Comparison of ENCODE assay signal across 12 mouse cellular contexts in the genomic region with DNA sequence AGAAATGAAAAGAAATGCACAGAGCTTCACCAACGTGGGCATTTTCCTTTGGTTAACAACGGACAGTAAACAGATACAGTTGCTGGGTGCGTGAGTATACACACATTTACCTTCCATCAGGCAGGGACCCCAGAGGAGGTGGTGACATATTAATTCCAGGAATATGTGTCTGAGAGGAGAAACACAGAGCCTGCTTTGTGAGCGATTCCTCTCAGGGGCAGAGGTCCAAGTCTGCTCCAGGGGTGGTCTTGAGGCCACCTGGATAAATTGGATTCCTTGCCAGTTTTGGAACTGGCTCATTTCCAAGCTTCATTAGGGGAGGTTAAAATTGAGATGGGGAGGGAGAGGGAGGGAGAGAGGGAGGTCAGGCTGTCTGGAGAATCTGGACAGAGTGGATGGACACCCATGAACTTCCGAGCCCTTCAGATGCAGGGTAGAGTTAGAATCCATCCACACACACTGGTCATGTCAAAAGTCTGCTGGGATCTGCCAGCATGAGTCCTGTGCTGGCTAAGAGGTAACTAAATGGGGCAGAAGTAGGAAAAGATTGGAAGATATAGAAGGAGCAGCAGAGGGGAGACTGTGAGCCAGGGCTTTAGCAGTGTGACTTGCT.
DNase-seq lines count a peak whose midpoint lies in the region; ATAC-seq lines count a peak whose summit lies in the region.
"Had no signal": no experiment of that assay in that cellular context is flagged by ENCODE, and none has a peak within 500 bp of the region (broad histone marks: within the 10 kb centered on the region; RNA-seq: fewer than 3 reads in every experiment).

No protein-coding gene starts in this region.

- no peak overlapping the region for H3K27ac ChIP-seq in forebrain, embryonic 13.5 days
- no peak overlapping the region for H3K27ac ChIP-seq in forebrain, embryonic 11.5 days (ENCODE audit: low read depth, low read length)
- H3K27ac ChIP-seq in neural tube, embryonic 11.5 days (ENCODE audit: low read depth, low read length) = 0 out of 2 replicates have a peak overlapping the region, but pooled peaks have one; percentile 20
- no peak overlapping the region for H3K27ac ChIP-seq in forebrain, embryonic 16.5 days (ENCODE audit: low read length)

- H3K4me1 ChIP-seq in forebrain, embryonic 13.5 days = peaks cover 12% of the 10 kb centered on the region; the same call in 1 of the 2 replicates
- H3K4me1 ChIP-seq in forebrain, embryonic 11.5 days (replicated peaks; ENCODE audit: control insufficient read depth, insufficient read depth, low read length) = 0 out of 2 replicates have a peak, but pooled peaks cover 1% of the 10 kb centered on the region
- no peaks in the 10 kb centered on the region for H3K4me1 ChIP-seq in neural tube, embryonic 11.5 days (ENCODE audit: control insufficient read depth, insufficient read depth, low read length)
- H3K4me1 ChIP-seq in forebrain, embryonic 16.5 days (replicated peaks; ENCODE audit: control insufficient read depth, insufficient read depth, low read length) = peaks cover 6% of the 10 kb centered on the region; the same call in 1 of the 2 replicates

- 60% methylated on average over 5 of the region's 5 CpGs for WGBS in forebrain, embryonic 13.5 days
- WGBS in forebrain, embryonic 11.5 days = 80% methylated on average over 5 of the region's 5 CpGs
- 69% methylated on average over 5 of the region's 5 CpGs for WGBS in neural tube, embryonic 11.5 days
- WGBS in forebrain, embryonic 16.5 days = 43% methylated on average over 5 of the region's 5 CpGs

- no peak overlapping the region for H3K9ac ChIP-seq in forebrain, embryonic 13.5 days
- H3K9ac ChIP-seq in forebrain, embryonic 11.5 days (ENCODE audit: low read length) = no peak overlapping the region
- H3K9ac ChIP-seq in neural tube, embryonic 11.5 days (ENCODE audit: low read length) = no peak overlapping the region
- no peak overlapping the region for H3K9ac ChIP-seq in forebrain, embryonic 16.5 days (replicated peaks; ENCODE audit: low read depth, low read length)

- no peak for DNase-seq in forebrain, embryonic 11.5 days (ENCODE audit: low spot score)
- DNase-seq in neural tube, embryonic 11.5 days (ENCODE audit: low spot score) = no peak
- DNase-seq in neural tube, embryonic 10.5 days (ENCODE audit: extremely low spot score, low spot score) = no peak
- peak; percentile 90 for DNase-seq in retina, postnatal 1 day
- DNase-seq in gastrocnemius, adult 8-10 months (ENCODE audit: low spot score in 2 of 2) = no peak
- no peak for DNase-seq in frontal cortex, adult 2 months (ENCODE audit: extremely low spot score in 1 of 2, low spot score in 1 of 2)
- DNase-seq: adrenal gland, adult 2 months; gastrocnemius, postnatal 36 days; layer of hippocampus, adult 9-11 months; midbrain, embryonic 14.5 days had no signal

- ATAC-seq in forebrain, embryonic 13.5 days = peak; percentile 59; the same call in 1 of the 2 replicates
- ATAC-seq in forebrain, embryonic 11.5 days (replicated peaks; ENCODE audit: low FRiP score) = no peak
- no peak for ATAC-seq in neural tube, embryonic 11.5 days (ENCODE audit: insufficient read depth, low FRiP score, low TSS enrichment)
- peak; percentile 43; the same call in 1 of the 2 replicates for ATAC-seq in forebrain, embryonic 16.5 days

- no peaks in the 10 kb centered on the region for H3K27me3 ChIP-seq in forebrain, embryonic 13.5 days
- H3K27me3 ChIP-seq in forebrain, embryonic 11.5 days (ENCODE audit: control insufficient read depth, insufficient read depth, low read length) = no peaks in the 10 kb centered on the region
- H3K27me3 ChIP-seq in neural tube, embryonic 11.5 days (ENCODE audit: control insufficient read depth, insufficient read depth, low read length) = no peaks in the 10 kb centered on the region
- H3K27me3 ChIP-seq in forebrain, embryonic 16.5 days (replicated peaks; ENCODE audit: control insufficient read depth, insufficient read depth, low read length) = no peaks in the 10 kb centered on the region

- H3K9me3 ChIP-seq in forebrain, embryonic 13.5 days (replicated peaks) = no peaks in the 10 kb centered on the region
- H3K9me3 ChIP-seq in forebrain, embryonic 11.5 days (ENCODE audit: control insufficient read depth, low read length) = no peaks in the 10 kb centered on the region; the same call in 1 of the 2 replicates
- H3K9me3 ChIP-seq in neural tube, embryonic 11.5 days (ENCODE audit: control insufficient read depth, low read length) = no peaks in the 10 kb centered on the region
- no peaks in the 10 kb centered on the region for H3K9me3 ChIP-seq in forebrain, embryonic 16.5 days (ENCODE audit: control insufficient read depth, low read length)

- H3K4me3 ChIP-seq in forebrain, embryonic 13.5 days = no peak overlapping the region
- no peak overlapping the region for H3K4me3 ChIP-seq in forebrain, embryonic 11.5 days (ENCODE audit: low read depth, low read length)
- H3K4me3 ChIP-seq in neural tube, embryonic 11.5 days (ENCODE audit: low read depth, low read length) = no peak overlapping the region
- no peak overlapping the region for H3K4me3 ChIP-seq in forebrain, embryonic 16.5 days (replicated peaks; ENCODE audit: low read length)

- no peaks in the 10 kb centered on the region for H3K36me3 ChIP-seq in forebrain, embryonic 13.5 days (ENCODE audit: poor library complexity, severe bottlenecking)
- H3K36me3 ChIP-seq in forebrain, embryonic 11.5 days (ENCODE audit: control insufficient read depth, insufficient read depth, low read length) = no peaks in the 10 kb centered on the region
- no peaks in the 10 kb centered on the region for H3K36me3 ChIP-seq in neural tube, embryonic 11.5 days (ENCODE audit: control insufficient read depth, insufficient read depth, low read length)
- H3K36me3 ChIP-seq in forebrain, embryonic 16.5 days (ENCODE audit: control insufficient read depth, insufficient read depth) = no peaks in the 10 kb centered on the region

- H3K4me2 ChIP-seq in forebrain, embryonic 13.5 days = no peak overlapping the region
- no peak overlapping the region for H3K4me2 ChIP-seq in forebrain, embryonic 11.5 days (ENCODE audit: low read depth, low read length, severe bottlenecking)
- no peak overlapping the region for H3K4me2 ChIP-seq in neural tube, embryonic 11.5 days (ENCODE audit: low read depth)
- no peak overlapping the region for H3K4me2 ChIP-seq in forebrain, embryonic 16.5 days (ENCODE audit: low read length)

Comparison
In these comparisons a context has a peak if more than half of its experiments do, and no peak if none do; other contexts are left out.
1. ATAC-seq: peak in forebrain, embryonic 13.5 days (single experiment) and forebrain, embryonic 16.5 days (single experiment); none in forebrain, embryonic 11.5 days (single experiment) and neural tube, embryonic 11.5 days (single experiment).